Mouse (Mus musculus): ENCODE results near the gene Dok7.

GRCm38 (mm10) chr5:35010656-35011055 is 45.9 kb upstream of the Dok7 start:
- TF ChIP-seq CTCF (IDR thresholded peaks at IDR 0.05; ENCODE audit: insufficient read depth, low read depth, low read length) (no peak), POLR2A (IDR thresholded peaks at IDR 0.05; ENCODE audit: insufficient read depth, low read depth, low read length) (no peak)
